Mouse (Mus musculus) testis, postnatal 10 days (tissue): ENCODE measurements around the gene Gm42878.

Experiments
- DNase-seq: peaks from one replicate; pipeline ENCODE4 v3.0.0; 2021; ENCODE audit warnings: low spot score

The Gm42878 gene

GRCm38 (mm10) chr5:121493305-121493704 lies 52.0 kb downstream of the Gm42878 start:
- DNase-seq: no peak

DNA sequence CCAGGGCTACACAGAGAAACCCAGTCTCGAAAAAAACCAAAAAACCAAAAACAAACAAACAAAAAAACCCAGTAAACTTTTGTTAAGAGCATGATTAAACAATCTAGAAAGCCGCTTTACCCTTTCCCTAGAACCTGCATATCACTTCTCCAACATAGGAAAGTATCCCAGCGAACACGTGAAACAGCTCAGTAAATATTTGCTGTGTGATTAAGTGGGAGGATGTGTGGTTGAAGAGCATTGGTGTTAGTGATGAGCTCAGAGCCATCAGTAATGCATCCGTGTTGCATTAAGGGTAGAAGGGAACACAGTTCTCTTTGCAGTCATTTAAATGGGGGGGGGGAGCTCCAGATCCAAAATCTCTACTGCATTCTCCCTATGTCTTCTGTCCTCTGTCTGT lies 60.5 kb downstream of the Gm42878 start:
- no peak for DNase-seq

- DNase-seq: no peak
Measured at GRCm38 (mm10) chr5:121477680-121478079, 67.6 kb downstream of the Gm42878 start.

- DNase-seq: no peak
Measured at GRCm38 (mm10) chr5:121476040-121476439, 69.2 kb downstream of the Gm42878 start.

- no peak for DNase-seq
Measured at GRCm38 (mm10) chr5:121474610-121475009, 70.7 kb downstream of the Gm42878 start.

DNA sequence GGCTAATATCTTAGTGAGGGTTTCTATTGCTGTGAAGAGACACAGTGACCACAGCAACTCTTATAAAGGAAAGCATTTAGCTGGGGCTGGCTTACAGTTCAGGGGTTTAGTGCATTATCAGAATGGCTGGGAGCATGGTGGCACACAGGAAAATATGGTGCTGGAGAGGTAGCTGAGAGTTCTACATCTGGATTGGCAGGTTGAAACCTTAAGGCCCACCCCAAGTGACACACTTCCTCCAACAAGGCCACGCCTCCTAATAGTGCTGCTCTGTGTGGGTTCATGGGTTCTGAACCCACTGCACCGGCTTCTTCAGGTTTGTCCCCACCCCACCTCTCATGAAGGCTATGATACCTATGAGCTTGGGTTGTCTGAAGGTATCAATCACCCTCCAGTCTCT lies 72.9 kb downstream of the Gm42878 start:
- DNase-seq: no peak

DNA sequence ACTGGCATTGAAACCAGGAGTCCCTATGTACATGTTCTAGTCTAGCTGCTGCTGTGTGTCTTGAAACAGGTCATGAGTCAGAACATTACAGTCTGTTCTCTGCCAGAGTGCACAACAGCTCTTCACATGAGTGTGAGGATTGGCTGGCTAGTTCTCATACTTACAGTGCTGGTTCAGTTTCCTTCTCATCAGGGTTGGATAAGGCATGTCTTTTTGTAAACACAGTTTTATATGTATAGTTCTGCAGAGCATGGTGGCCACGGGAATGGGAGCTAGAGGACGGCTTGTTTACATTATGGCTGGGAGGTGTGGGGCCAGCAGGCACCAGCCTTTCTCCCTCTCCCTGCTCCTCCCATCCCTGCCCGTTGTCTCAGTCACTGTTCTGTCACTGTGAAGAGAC lies 75.7 kb downstream of the Gm42878 start:
- no peak for DNase-seq
